Mouse (Mus musculus) midbrain, embryonic 13.5 days (tissue): ENCODE data around the gene Zfp128. TPM values are rescaled to one million over a fixed set of nuclear protein-coding genes. Genes with fewer than 3 reads are reported as not detected.
"Not testable (repeated sequence)": the region's sequence is repeated elsewhere in the genome, so short reads cannot be mapped to it uniquely, and the experiment has no call there.

Experiments used
- ATAC-seq: fragments of 200-750 bp; cut with Nextera tagmentation; 2 replicates; pipeline ENCODE4 v1.8.0; 2017; ENCODE audit warnings: mild to moderate bottlenecking, moderate TSS enrichment, moderate library complexity
- H3K27ac ChIP-seq: fragments of 300-500 bp; sonication (generic); 2 replicates; pipeline ENCODE4 v1.5.1; 2015; ENCODE audit warnings: inconsistent platforms, mild to moderate bottlenecking, moderate library complexity
- H3K27me3 ChIP-seq: fragments of 300-500 bp; sonication (generic); 2 replicates; pipeline ENCODE4 v1.6.1; 2015; ENCODE audit warnings: mild to moderate bottlenecking, inconsistent platforms
- H3K36me3 ChIP-seq: fragments of 300-500 bp; sonication (generic); 2 replicates; pipeline ENCODE4 v1.6.1; 2015; ENCODE audit warnings: mild to moderate bottlenecking, inconsistent platforms
- H3K4me1 ChIP-seq: fragments of 300-500 bp; sonication (generic); replicated peaks from 2 replicates; pipeline ENCODE4 v1.6.1; 2015; ENCODE audit warnings: inconsistent platforms
- H3K4me2 ChIP-seq: fragments of 300-500 bp; sonication (generic); replicated peaks from 2 replicates; pipeline ENCODE4 v1.6.1; 2015; ENCODE audit warnings: moderate library complexity, mild to moderate bottlenecking, inconsistent platforms
- H3K4me3 ChIP-seq: fragments of 300-500 bp; sonication (generic); replicated peaks from 2 replicates; pipeline ENCODE4 v1.5.1; 2015; ENCODE audit warnings: mild to moderate bottlenecking, inconsistent platforms
- H3K9ac ChIP-seq: fragments of 300-500 bp; sonication (generic); replicated peaks from 2 replicates; pipeline ENCODE4 v1.6.1; 2015; ENCODE audit warnings: mild to moderate bottlenecking, inconsistent platforms
- H3K9me3 ChIP-seq: fragments of 300-500 bp; sonication (generic); 2 replicates; pipeline ENCODE4 v1.6.1; 2016; ENCODE audit warnings: mild to moderate bottlenecking, inconsistent platforms
- WGBS: fragments of 180-500 bp; shearing (Covaris S2); methylation state at CpG from one replicate; pipeline ENCODE4 v1.1.7; 2015; 5-methylcytosine and 5-hydroxymethylcytosine counted together
- polyA plus RNA-seq: library from polyadenylated mRNA; unstranded; fragments of >200 nt; fragmentation: Nextera tagmentation; extraction: Ambion mirVana; gene quantifications from 2 replicates; pipeline ENCODE4 v1.2.1, GENCODE M21; 2015

The Zfp128 gene
- polyA plus RNA-seq, result 7.4 and 7.6 TPM in 2 replicates

- no peaks in the 10 kb centered on the region for H3K27me3 ChIP-seq
- peak within 1 kb of the TSS; percentile 84 for H3K9ac ChIP-seq
- 1% methylated on average over 35 of the region's 35 CpGs for WGBS
- peak within 1 kb of the TSS; percentile 71 for H3K4me3 ChIP-seq
- H3K4me2 ChIP-seq, result peak within 1 kb of the TSS; percentile 73
- peaks cover 17% of the 10 kb centered on the region for H3K4me1 ChIP-seq
- peak; percentile 99 for ATAC-seq
- H3K27ac ChIP-seq, result peak within 1 kb of the TSS; percentile 54; the same call in 1 of the 2 replicates
- H3K36me3 ChIP-seq, result peaks cover 24% of the 10 kb centered on the region
- no peaks in the 10 kb centered on the region for H3K9me3 ChIP-seq
These were observed at the start of gene Zfp128 for GRCm38 (mm10) chr7:12880911-12881660. Zfp128 (plus strand) TSS chr7:12881177.

GRCm38 (mm10) chr7:12834162-12835120, 46.5 kb upstream of the Zfp128 start, which contains the start of gene Zfp110:
Zfp110 (plus strand) TSS chr7:12834761.
- peak; percentile 98 for ATAC-seq
- no peaks in the 10 kb centered on the region for H3K4me1 ChIP-seq
- peak within 1 kb of the TSS; percentile 57 for H3K4me2 ChIP-seq
- WGBS, result 4% methylated on average over 47 of the region's 47 CpGs
- H3K9me3 ChIP-seq, result peaks cover 28% of the 10 kb centered on the region
- 0 out of 2 replicates have a peak, but pooled peaks cover 2% of the 10 kb centered on the region for H3K27me3 ChIP-seq
- peak within 1 kb of the TSS; percentile 68 for H3K9ac ChIP-seq
- peak within 1 kb of the TSS; percentile 50 for H3K4me3 ChIP-seq
- H3K36me3 ChIP-seq, result peaks cover 34% of the 10 kb centered on the region
- 0 out of 2 replicates have a peak within 1 kb of the TSS, but pooled peaks have one; percentile 47 for H3K27ac ChIP-seq

- H3K4me2 ChIP-seq, result peak overlapping the region; percentile 57
- H3K27me3 ChIP-seq, result 0 out of 2 replicates have a peak, but pooled peaks cover 2% of the 10 kb centered on the region
- 43% methylated on average over 13 of the region's 13 CpGs for WGBS
- H3K9ac ChIP-seq, result peak overlapping the region; percentile 68
- 0 out of 2 replicates have a peak overlapping the region, but pooled peaks have one; percentile 47 for H3K27ac ChIP-seq
- peaks cover 41% of the 10 kb centered on the region for H3K36me3 ChIP-seq
- peak; percentile 62 for ATAC-seq
- H3K4me3 ChIP-seq, result peak overlapping the region; percentile 50
- peaks cover 34% of the 10 kb centered on the region for H3K9me3 ChIP-seq
- no peaks in the 10 kb centered on the region for H3K4me1 ChIP-seq
These were observed 45.7 kb upstream of the Zfp128 start for GRCm38 (mm10) chr7:12835193-12835671.

GRCm38 (mm10) chr7:12835779-12836178, 45.2 kb upstream of the Zfp128 start:
- no peak for ATAC-seq
- Histone ChIP-seq H3K9ac (no peak overlapping the region), H3K27me3 (0 out of 2 replicates have a peak, but pooled peaks cover 2% of the 10 kb centered on the region), H3K4me2 (peak overlapping the region; percentile 57), H3K4me1 (no peaks in the 10 kb centered on the region), H3K9me3 (peaks cover 38% of the 10 kb centered on the region), H3K4me3 (peak overlapping the region; percentile 50), H3K36me3 (peaks cover 46% of the 10 kb centered on the region), H3K27ac (no peak overlapping the region)
- 95% methylated on average over 4 of the region's 4 CpGs for WGBS

GRCm38 (mm10) chr7:12874301-12874700, 6.7 kb upstream of the Zfp128 start:
- WGBS, result 30% methylated on average over 3 of the region's 3 CpGs

GRCm38 (mm10) chr7:12880036-12880435, 941 bp upstream of the Zfp128 start:
- Histone ChIP-seq H3K4me2 (peak overlapping the region; percentile 73), H3K4me3 (no peak overlapping the region), H3K27me3 (no peaks in the 10 kb centered on the region), H3K4me1 (peaks cover 17% of the 10 kb centered on the region), H3K9me3 (no peaks in the 10 kb centered on the region), H3K36me3 (peaks cover 14% of the 10 kb centered on the region), H3K27ac (no peak overlapping the region), H3K9ac (no peak overlapping the region)
- ATAC-seq, result no peak; the same call in 1 of the 2 replicates

More at GRCm38 (mm10) chr7:12874301-12874700, 6.7 kb upstream of the Zfp128 start:
- Histone ChIP-seq H3K36me3 (no peaks in the 10 kb centered on the region), H3K4me1 (no peaks in the 10 kb centered on the region), H3K27me3 (no peaks in the 10 kb centered on the region), H3K9me3 (peaks cover 1% of the 10 kb centered on the region; the same call in 1 of the 2 replicates), H3K4me3 (no peak overlapping the region), H3K9ac (no peak overlapping the region), H3K27ac (no peak overlapping the region), H3K4me2 (no peak overlapping the region)
- ATAC-seq, result no peak

- not testable (repeated sequence) for H3K27me3 ChIP-seq
- 39% methylated on average over 8 of the region's 8 CpGs for WGBS
These were observed 480 bp upstream of the Zfp128 start for GRCm38 (mm10) chr7:12880497-12880896.

GRCm38 (mm10) chr7:12886563-12887266, 5.7 kb downstream of the Zfp128 start:
- Histone ChIP-seq H3K9ac (0 out of 2 replicates have a peak overlapping the region, but pooled peaks have one; percentile 8), H3K36me3 (peaks cover 74% of the 10 kb centered on the region)
- 91% methylated on average over 12 of the region's 12 CpGs for WGBS

More at GRCm38 (mm10) chr7:12880497-12880896, 480 bp upstream of the Zfp128 start:
- Histone ChIP-seq H3K9ac (peak overlapping the region; percentile 84), H3K4me1 (peaks cover 17% of the 10 kb centered on the region), H3K36me3 (peaks cover 18% of the 10 kb centered on the region), H3K27ac (peak overlapping the region; percentile 54; the same call in 1 of the 2 replicates), H3K4me3 (peak overlapping the region; percentile 71), H3K4me2 (peak overlapping the region; percentile 73)
- H3K9me3 ChIP-seq, result not testable (repeated sequence)
- ATAC-seq, result peak; percentile 57

GRCm38 (mm10) chr7:12887585-12887984, 6.6 kb downstream of the Zfp128 start:
- WGBS, result 96% methylated on average over 5 of the region's 5 CpGs
- H3K9me3 ChIP-seq, result no peaks in the 10 kb centered on the region
- H3K9ac ChIP-seq, result no peak overlapping the region
- peaks cover 82% of the 10 kb centered on the region for H3K36me3 ChIP-seq
- H3K4me1 ChIP-seq, result peaks cover 5% of the 10 kb centered on the region
- no peak for ATAC-seq
- H3K4me3 ChIP-seq, result no peak overlapping the region
- no peak overlapping the region for H3K27ac ChIP-seq
- H3K4me2 ChIP-seq, result no peak overlapping the region
- H3K27me3 ChIP-seq, result no peaks in the 10 kb centered on the region

More at GRCm38 (mm10) chr7:12886563-12887266, 5.7 kb downstream of the Zfp128 start:
- Histone ChIP-seq H3K27me3 (no peaks in the 10 kb centered on the region), H3K4me1 (peaks cover 14% of the 10 kb centered on the region), H3K27ac (no peak overlapping the region), H3K4me2 (no peak overlapping the region), H3K4me3 (no peak overlapping the region), H3K9me3 (no peaks in the 10 kb centered on the region)
- no peak for ATAC-seq

GRCm38 (mm10) chr7:12890928-12891327, 10.0 kb downstream of the Zfp128 start:
- no peaks in the 10 kb centered on the region for H3K4me1 ChIP-seq
- no peaks in the 10 kb centered on the region for H3K27me3 ChIP-seq
- 93% methylated on average over 14 of the region's 14 CpGs for WGBS
- H3K4me2 ChIP-seq, result no peak overlapping the region
- H3K9ac ChIP-seq, result no peak overlapping the region
- H3K4me3 ChIP-seq, result no peak overlapping the region
- no peak overlapping the region for H3K27ac ChIP-seq
- ATAC-seq, result no peak
- peaks cover 60% of the 10 kb centered on the region for H3K36me3 ChIP-seq
- no peaks in the 10 kb centered on the region for H3K9me3 ChIP-seq

- peaks cover 56% of the 10 kb centered on the region for H3K36me3 ChIP-seq
- no peaks in the 10 kb centered on the region for H3K4me1 ChIP-seq
- H3K4me3 ChIP-seq, result no peak overlapping the region
- H3K27me3 ChIP-seq, result no peaks in the 10 kb centered on the region
- H3K27ac ChIP-seq, result no peak overlapping the region
- no peaks in the 10 kb centered on the region for H3K9me3 ChIP-seq
- ATAC-seq, result no peak
- H3K9ac ChIP-seq, result no peak overlapping the region
- no peak overlapping the region for H3K4me2 ChIP-seq
- WGBS, result 77% methylated on average over 1 of the region's 1 CpGs
These were observed 10.4 kb downstream of the Zfp128 start for GRCm38 (mm10) chr7:12891334-12891733.
